8 mouse cellular contexts compared by ENCODE assay signal in the genomic region with DNA sequence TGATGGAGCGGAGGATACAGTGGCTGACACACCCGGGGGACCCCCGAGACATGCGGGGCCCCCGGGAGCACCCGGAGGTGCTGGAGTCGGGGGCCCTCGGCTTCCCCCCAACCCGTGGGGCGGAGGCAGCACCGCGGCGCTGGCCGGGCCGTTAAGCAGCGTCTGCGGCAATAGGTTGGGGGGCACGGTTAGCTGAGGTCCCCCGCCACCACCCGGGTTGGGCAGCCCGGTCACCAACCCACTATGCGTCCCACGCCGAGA. TPM values are rescaled to one million over a fixed set of nuclear protein-coding genes. Genes with fewer than 3 reads are reported as not detected.
DNase-seq lines count a peak whose midpoint lies in the region; ATAC-seq and TF ChIP-seq lines count a peak whose summit lies in the region.

No protein-coding gene starts in this region.

- H3K4me2 ChIP-seq in lung, embryonic 16.5 days (ENCODE audit: low read depth, low read length) = peak overlapping the region; percentile 67

- 0 out of 2 replicates have a peak, but pooled peaks cover 4% of the 10 kb centered on the region for H3K36me3 ChIP-seq in lung, embryonic 16.5 days (ENCODE audit: control insufficient read depth, insufficient read depth, low read length)
- H3K36me3 ChIP-seq in limb, embryonic 10.5 days = peaks cover 5% of the 10 kb centered on the region; the same call in 1 of the 2 replicates

- H3K4me3 ChIP-seq in lung, embryonic 16.5 days (ENCODE audit: low read length) = peak overlapping the region; percentile 98
- peak overlapping the region; percentile 65 for H3K4me3 ChIP-seq in embryonic fibroblast, embryonic 13.5 days (ENCODE audit: insufficient read depth, low read length)
- H3K4me3 ChIP-seq in limb, embryonic 10.5 days = peak overlapping the region; percentile 75
- peak overlapping the region; percentile 96 for H3K4me3 ChIP-seq in olfactory bulb, adult 2 months (ENCODE audit: insufficient read depth, low read depth, low read length)

- TF ChIP-seq POLR2A in embryonic fibroblast, embryonic 13.5 days (IDR thresholded peaks at IDR 0.05; ENCODE audit: low read depth, low read length) = no peak
- TF ChIP-seq POLR2A in olfactory bulb, adult 2 months (IDR thresholded peaks at IDR 0.05; ENCODE audit: insufficient read depth, low read depth, low read length) = no peak

- H3K27ac ChIP-seq in lung, embryonic 16.5 days (ENCODE audit: low read length) = peak overlapping the region; percentile 100
- H3K27ac ChIP-seq in embryonic fibroblast, embryonic 13.5 days (ENCODE audit: insufficient read depth, low read length) = peak overlapping the region; percentile 97
- H3K27ac ChIP-seq in limb, embryonic 10.5 days = peak overlapping the region; percentile 97
- peak overlapping the region; percentile 100 for H3K27ac ChIP-seq in olfactory bulb, adult 2 months (ENCODE audit: insufficient read depth, low read depth, low read length)

- no peaks in the 10 kb centered on the region for H3K27me3 ChIP-seq in lung, embryonic 16.5 days (ENCODE audit: control insufficient read depth, insufficient read depth, low read depth, low read length)
- H3K27me3 ChIP-seq in limb, embryonic 10.5 days (ENCODE audit: low read depth, poor library complexity, severe bottlenecking) = peaks cover 25% of the 10 kb centered on the region

- peaks cover 51% of the 10 kb centered on the region for H3K4me1 ChIP-seq in lung, embryonic 16.5 days (replicated peaks; ENCODE audit: control insufficient read depth, insufficient read depth, low read length)
- peaks cover 22% of the 10 kb centered on the region for H3K4me1 ChIP-seq in embryonic fibroblast, embryonic 13.5 days (ENCODE audit: control insufficient read depth, insufficient read depth, low read length)
- H3K4me1 ChIP-seq in limb, embryonic 10.5 days = peaks cover 86% of the 10 kb centered on the region
- peaks cover 15% of the 10 kb centered on the region for H3K4me1 ChIP-seq in olfactory bulb, adult 2 months (ENCODE audit: control insufficient read depth, insufficient read depth, low read length)

- H3K9ac ChIP-seq in lung, embryonic 16.5 days (ENCODE audit: low read length) = peak overlapping the region; percentile 100

- no peaks in the 10 kb centered on the region for H3K9me3 ChIP-seq in lung, embryonic 16.5 days (ENCODE audit: control insufficient read depth, low read length)
- H3K9me3 ChIP-seq in limb, embryonic 10.5 days (replicated peaks) = no peaks in the 10 kb centered on the region

- no peak for DNase-seq in lung, postnatal 10 days
- DNase-seq in limb, embryonic 10.5 days (ENCODE audit: low spot score) = no peak
- no peak for DNase-seq in adrenal gland, adult 8-10 months
- no peak for DNase-seq in right cerebral cortex, adult 2 months (ENCODE audit: low spot score in 2 of 2)
- DNase-seq in MN1 (ENCODE audit: low spot score) = no peak

- no peak for TF ChIP-seq CTCF in embryonic fibroblast, embryonic 13.5 days (IDR thresholded peaks at IDR 0.05; ENCODE audit: borderline replicate concordance, insufficient read depth, low read length)
- no peak for TF ChIP-seq CTCF in olfactory bulb, adult 2 months (IDR thresholded peaks at IDR 0.05; ENCODE audit: insufficient read depth, low read depth, low read length)

- 1% methylated on average over 24 of the region's 24 CpGs for WGBS in lung, embryonic 16.5 days
- WGBS in limb, embryonic 10.5 days = 1% methylated on average over 24 of the region's 24 CpGs
- WGBS in olfactory bulb, adult 2 months = 1% methylated on average over 24 of the region's 24 CpGs

- ATAC-seq in lung, embryonic 16.5 days (ENCODE audit: low read depth) = no peak

RNA-seq across cellular contexts. Expression of a gene that starts 1.6 kb away (rescaled TPM):
- polyA plus RNA-seq in lung, embryonic 16.5 days (2015; fragmentation: Nextera tagmentation; extraction: Ambion mirVana) = 28.8 and 34.2 TPM in 2 replicates
- 36.4 and 39.1 TPM in 2 replicates for polyA plus RNA-seq in embryonic fibroblast, embryonic 13.5 days (2011; ENCODE audit: insufficient read length, low read depth, missing spikeins)
- 11.9 and 22.6 TPM in 2 replicates for polyA plus RNA-seq in limb, embryonic 10.5 days (2016; fragmentation: Nextera tagmentation; extraction: Ambion mirVana)
- polyA plus RNA-seq in olfactory bulb, adult 2 months (2012; ENCODE audit: insufficient read depth, insufficient read length, low replicate concordance, missing spikeins) = not detected in 2 replicates
- total RNA-seq in adrenal gland, adult 8-10 months (2022) = 10 to 100 TPM; 69.8 to 92.2 (median 82.8) TPM

Comparison
In these comparisons a context has a peak if more than half of its experiments do, and no peak if none do; other contexts are left out.
1. RNA of a gene that starts 1.6 kb away (polyA plus RNA-seq): 36.4 to 39.1 TPM in embryonic fibroblast, embryonic 13.5 days, 28.8 to 34.2 TPM in lung, embryonic 16.5 days and 11.9 to 22.6 TPM in limb, embryonic 10.5 days; not detected in olfactory bulb, adult 2 months; every median in the first group is over 10 times any median in the second.
2. Peak in every context shown above with its lines, with median percentiles within 50 percentile points of each other: H3K27ac ChIP-seq and H3K4me3 ChIP-seq.